Mouse (Mus musculus) neutrophil, adult 59 days (primary cell): ENCODE results near the gene Pygm. TPM values are rescaled to one million over a fixed set of nuclear protein-coding genes. Genes with fewer than 3 reads are reported as not detected.

Experiments
- total RNA-seq, 2 experiments: library from RNA; stranded (reverse); gene quantifications; 1 replicate in 1 of 2; 2 replicates in 1 of 2; pipeline ENCODE4 v1.2.4; 2023

Gene Pygm
- total RNA-seq: 1 to 10 TPM; 4.8 to 7.8 TPM

GRCm38 (mm10) chr19:6384128-6384527 lies at the start of gene Pygm:
Gene Pygm, plus strand, starts transcription at chr19:6384399.

GRCm38 (mm10) chr19:6334673-6335457 lies 49.3 kb upstream of the Pygm start, which contains the start of gene Men1:
Gene Men1, plus strand, starts transcription at chr19:6334979.

GRCm38 (mm10) chr19:6340524-6341452 lies 43.4 kb upstream of the Pygm start, which contains the start of gene Map4k2:
Gene Map4k2, plus strand, starts transcription at chr19:6341135.

GRCm38 (mm10) chr19:6363411-6364240 lies 20.6 kb upstream of the Pygm start, which contains the start of gene Sf1:
Gene Sf1, plus strand, starts transcription at chr19:6363690.

GRCm38 (mm10) chr19:6399285-6400095 lies 15.3 kb downstream of the Pygm start, which contains the start of gene Rasgrp2:
Gene Rasgrp2, plus strand, starts transcription at chr19:6399340.

GRCm38 (mm10) chr19:6418233-6418879 lies 34.2 kb downstream of the Pygm start, which contains the start of gene Nrxn2:
Gene Nrxn2, plus strand, starts transcription at chr19:6418731.

Other genes with a start within 250 kb of the Pygm start
- under 1 TPM in 1 of 2 experiments, not detected in 1; 0.42 TPM for gene Batf2, start 243.4 kb upstream of the Pygm start, total RNA-seq
- 10 to 100 TPM; 11.0 to 12.8 TPM for gene Arl2, start 242.9 kb upstream of the Pygm start, total RNA-seq
- gene Majin, start 200.0 kb upstream of the Pygm start, total RNA-seq: not detected
- not detected for gene Gpha2, start 158.0 kb upstream of the Pygm start, total RNA-seq
- 10 to 100 TPM; 14.6 to 20.9 TPM for gene Ppp2r5b, start 148.5 kb upstream of the Pygm start, total RNA-seq
- gene Atg2a, start 142.7 kb upstream of the Pygm start, total RNA-seq: 100 to 1,000 TPM; 186 to 206 TPM
- 100 to 1,000 TPM; 224 to 254 TPM for gene Ehd1, start 107.7 kb upstream of the Pygm start, total RNA-seq
- 10 to 100 TPM; 10.1 to 13.7 TPM for gene Cdc42bpg, start 77.9 kb upstream of the Pygm start, total RNA-seq
- gene Men1, start 49.4 kb upstream of the Pygm start, total RNA-seq: 10 to 100 TPM; 20.2 to 21.2 TPM
- gene Map4k2, start 43.3 kb upstream of the Pygm start, total RNA-seq: 100 to 1,000 TPM; 393 to 423 TPM
- 100 to 1,000 TPM; 481 to 491 TPM for gene Sf1, start 20.7 kb upstream of the Pygm start, total RNA-seq
- gene Rasgrp2, start 14.9 kb downstream of the Pygm start, total RNA-seq: 100 to 1,000 TPM; 442 to 453 TPM
- gene Nrxn2, start 34.3 kb downstream of the Pygm start, total RNA-seq: under 1 TPM; 0.18 to 0.71 TPM
- gene Slc22a12, start 158.6 kb downstream of the Pygm start, total RNA-seq: not detected